Mouse (Mus musculus) left cerebral cortex, postnatal 14 days (tissue): ENCODE data around the gene Pianp. TPM values are rescaled to one million over a fixed set of nuclear protein-coding genes. Genes with fewer than 3 reads are reported as not detected.

ENCODE experiments used
- total RNA-seq, 2 experiments: library from RNA; stranded (reverse); gene quantifications; 2 replicates each; pipeline ENCODE4 v1.2.3; 2021

The Pianp gene
- total RNA-seq, 2 experiments from 2014 or later: 130 to 142 TPM

Other genes starting within 250 kb of the Pianp start
- gene Gm45234, start 240.7 kb upstream of the Pianp start, total RNA-seq: not detected
- 100 to 1,000 TPM; 147 to 166 TPM for gene Atn1, start 240.2 kb upstream of the Pianp start, total RNA-seq
- 100 to 1,000 TPM; 719 to 758 TPM for gene Eno2, start 227.0 kb upstream of the Pianp start, total RNA-seq
- under 1 TPM; 0.47 to 0.81 TPM for gene Lrrc23, start 217.0 kb upstream of the Pianp start, total RNA-seq
- gene Spsb2, start 188.0 kb upstream of the Pianp start, total RNA-seq: 1 to 10 TPM; 2.9 to 5.3 TPM
- 100 to 1,000 TPM; 629 to 634 TPM for gene Tpi1, start 182.4 kb upstream of the Pianp start, total RNA-seq
- 100 to 1,000 TPM; 178 to 184 TPM for gene Usp5, start 167.2 kb upstream of the Pianp start, total RNA-seq
- gene Cdca3, start 167.1 kb upstream of the Pianp start, total RNA-seq: 1 to 10 TPM; 1.6 to 1.7 TPM
- gene Gnb3, start 156.4 kb upstream of the Pianp start, total RNA-seq: not detected
- gene P3h3, start 138.9 kb upstream of the Pianp start, total RNA-seq: 10 to 100 TPM; 25.9 to 32.9 TPM
- gene Gpr162, start 132.7 kb upstream of the Pianp start, total RNA-seq: 100 to 1,000 TPM; 220 to 231 TPM
- 1 to 10 TPM; 1.1 to 1.5 TPM for gene Cd4, start 108.5 kb upstream of the Pianp start, total RNA-seq
- gene Lag3, start 85.0 kb upstream of the Pianp start, total RNA-seq: 1 to 10 TPM; 2.1 to 3.0 TPM
- gene Ptms, start 76.6 kb upstream of the Pianp start, total RNA-seq: 1,000 to 10,000 TPM; 1,161 to 1,212 TPM
- gene Mlf2, start 65.3 kb upstream of the Pianp start, total RNA-seq: 100 to 1,000 TPM; 670 to 685 TPM
- gene Cops7a, start 31.2 kb upstream of the Pianp start, total RNA-seq: 100 to 1,000 TPM; 140 to 142 TPM
- gene Zfp384, start 12.5 kb downstream of the Pianp start, total RNA-seq: 10 to 100 TPM; 41.7 to 42.6 TPM
- gene Ing4, start 43.1 kb downstream of the Pianp start, total RNA-seq: 10 to 100 TPM; 60.8 to 61.1 TPM
- 1 to 10 TPM; 5.7 to 9.0 TPM for gene Acrbp, start 53.0 kb downstream of the Pianp start, total RNA-seq
- gene Lpar5, start 71.2 kb downstream of the Pianp start, total RNA-seq: under 1 TPM; 0.40 to 0.66 TPM
- 100 to 1,000 TPM; 157 TPM for gene Chd4, start 99.3 kb downstream of the Pianp start, total RNA-seq
- gene Nop2, start 135.2 kb downstream of the Pianp start, total RNA-seq: 10 to 100 TPM; 28.8 to 32.3 TPM
- gene Iffo1, start 148.5 kb downstream of the Pianp start, total RNA-seq: 10 to 100 TPM; 51.9 to 57.4 TPM
- 1,000 to 10,000 TPM; 2,273 to 2,303 TPM for gene Gapdh, start 169.8 kb downstream of the Pianp start, total RNA-seq
- 10 to 100 TPM; 23.5 to 29.6 TPM for gene Ncapd2, start 195.0 kb downstream of the Pianp start, total RNA-seq
- 10 to 100 TPM; 62.6 to 72.8 TPM for gene Mrpl51, start 195.1 kb downstream of the Pianp start, total RNA-seq
- gene Vamp1, start 218.9 kb downstream of the Pianp start, total RNA-seq: 10 to 100 TPM; 46.0 to 46.6 TPM
- 1 to 10 TPM; 2.0 to 2.9 TPM for gene Tapbpl, start 235.2 kb downstream of the Pianp start, total RNA-seq
- gene Cd27, start 240.3 kb downstream of the Pianp start, total RNA-seq: not detected